Mouse (Mus musculus): Measurements from ENCODE around the gene Chrd. TPM values are rescaled to one million over a fixed set of nuclear protein-coding genes. Genes with fewer than 3 reads are reported as not detected.

Gene Chrd
- polyA plus RNA-seq, 1 experiment from 2014 or later, result 3.1 TPM

Other genes starting within 250 kb of the Chrd start
- gene Eif2b5, start 234.3 kb upstream of the Chrd start, polyA plus RNA-seq (2014; fragmentation: Nextera tagmentation; extraction: Ambion mirVana), result 132 and 139 TPM in 2 replicates
- gene Dvl3, start 216.1 kb upstream of the Chrd start, polyA plus RNA-seq (2014; fragmentation: Nextera tagmentation; extraction: Ambion mirVana), result 50.8 and 58.9 TPM in 2 replicates
- gene Ap2m1, start 197.6 kb upstream of the Chrd start, polyA plus RNA-seq (2014; fragmentation: Nextera tagmentation; extraction: Ambion mirVana), result 923 and 941 TPM in 2 replicates
- 52.4 and 63.1 TPM in 2 replicates for gene Abcf3, start 184.6 kb upstream of the Chrd start, polyA plus RNA-seq (2014; fragmentation: Nextera tagmentation; extraction: Ambion mirVana)
- 1.6 and 4.1 TPM in 2 replicates for gene Vwa5b2, start 143.7 kb upstream of the Chrd start, polyA plus RNA-seq (2014; fragmentation: Nextera tagmentation; extraction: Ambion mirVana)
- gene Eef1akmt4, start 121.5 kb upstream of the Chrd start, polyA plus RNA-seq (2014; fragmentation: Nextera tagmentation; extraction: Ambion mirVana), result 26.9 and 32.5 TPM in 2 replicates
- not detected in 2 replicates for gene Gm49333, start 121.5 kb upstream of the Chrd start, polyA plus RNA-seq (2014; fragmentation: Nextera tagmentation; extraction: Ambion mirVana)
- gene Alg3, start 121.4 kb upstream of the Chrd start, polyA plus RNA-seq (2014; fragmentation: Nextera tagmentation; extraction: Ambion mirVana), result 54.1 and 54.5 TPM in 2 replicates
- gene Camk2n2, start 111.8 kb upstream of the Chrd start, polyA plus RNA-seq (2014; fragmentation: Nextera tagmentation; extraction: Ambion mirVana), result 6.0 and 6.2 TPM in 2 replicates
- gene Ece2, start 103.3 kb upstream of the Chrd start, polyA plus RNA-seq (2014; fragmentation: Nextera tagmentation; extraction: Ambion mirVana), result 3.1 and 3.5 TPM in 2 replicates
- gene Psmd2, start 81.5 kb upstream of the Chrd start, polyA plus RNA-seq (2014; fragmentation: Nextera tagmentation; extraction: Ambion mirVana), result 427 and 504 TPM in 2 replicates
- 140 and 173 TPM in 2 replicates for gene Eif4g1, start 64.8 kb upstream of the Chrd start, polyA plus RNA-seq (2014; fragmentation: Nextera tagmentation; extraction: Ambion mirVana)
- 11.2 and 11.8 TPM in 2 replicates for gene Fam131a, start 39.9 kb upstream of the Chrd start, polyA plus RNA-seq (2014; fragmentation: Nextera tagmentation; extraction: Ambion mirVana)
- gene Polr2h, start 15.5 kb upstream of the Chrd start, polyA plus RNA-seq (2014; fragmentation: Nextera tagmentation; extraction: Ambion mirVana), result 103 and 105 TPM in 2 replicates
- 20.7 and 22.0 TPM in 2 replicates for gene Clcn2, start 15.4 kb upstream of the Chrd start, polyA plus RNA-seq (2014; fragmentation: Nextera tagmentation; extraction: Ambion mirVana)
- gene Thpo, start 1.4 kb downstream of the Chrd start, polyA plus RNA-seq (2014; fragmentation: Nextera tagmentation; extraction: Ambion mirVana), result 0.39 and 0.83 TPM in 2 replicates

Data from hindbrain, embryonic 11.5 days (tissue).